Mouse (Mus musculus) small intestine, adult 2 months (tissue): ENCODE measurements around the gene Gm13030. TPM values are rescaled to one million over a fixed set of nuclear protein-coding genes. Genes with fewer than 3 reads are reported as not detected.
"Not testable (repeated sequence)": the region's sequence is repeated elsewhere in the genome, so short reads cannot be mapped to it uniquely, and the experiment has no call there.

Experiments
- H3K27ac ChIP-seq: fragments of 200-500 bp; 2 replicates; pipeline ENCODE4 v1.5.1; 2012; ENCODE audit warnings: low read depth, low read length, control low read depth, inconsistent platforms; ENCODE audit not compliant: insufficient read depth
- H3K27me3 ChIP-seq: fragments of 200-500 bp; 2 replicates; pipeline ENCODE4 v1.6.1; 2012; ENCODE audit warnings: mild to moderate bottlenecking, moderate library complexity, low read length, inconsistent platforms; ENCODE audit not compliant: control insufficient read depth, insufficient read depth
- H3K36me3 ChIP-seq: fragments of 200-500 bp; 2 replicates; pipeline ENCODE4 v1.6.1; 2012; ENCODE audit warnings: mild to moderate bottlenecking, low read length, control low read depth, inconsistent platforms; ENCODE audit not compliant: control insufficient read depth, insufficient read depth
- H3K4me1 ChIP-seq: fragments of 200-500 bp; 2 replicates; pipeline ENCODE4 v1.6.1; 2012; ENCODE audit warnings: low read length, inconsistent platforms, mixed read lengths; ENCODE audit not compliant: control insufficient read depth, insufficient read depth, insufficient read length
- H3K4me3 ChIP-seq: fragments of 200-500 bp; 2 replicates; pipeline ENCODE4 v1.5.1; 2012; ENCODE audit warnings: low read depth, mild to moderate bottlenecking, control low read depth, inconsistent platforms, low read length, moderate library complexity
- CTCF ChIP-seq: fragments of 200-500 bp; IDR thresholded peaks from 2 replicates; pipeline ENCODE4 v1.5.1; 2012; ENCODE audit warnings: low read depth, mild to moderate bottlenecking, control low read depth, inconsistent platforms, low read length, moderate library complexity, mixed read lengths; ENCODE audit not compliant: insufficient replicate concordance, insufficient read length; ENCODE audit errors: extremely low read depth
- POLR2A ChIP-seq: fragments of 200-500 bp; IDR thresholded peaks from 2 replicates; pipeline ENCODE4 v1.6.1; 2012; ENCODE audit warnings: low read depth, mild to moderate bottlenecking, control low read depth, inconsistent platforms, low read length, moderate library complexity
- WGBS: fragments of 180-500 bp; shearing (Covaris S2); methylation state at CpG from one replicate; pipeline ENCODE4 v1.1.7; 2018; 5-methylcytosine and 5-hydroxymethylcytosine counted together
- polyA plus RNA-seq: library from polyadenylated mRNA; depleted of rRNA; stranded (reverse); fragments of >200 nt; gene quantifications from 2 replicates; pipeline ENCODE4 v1.2.3, GENCODE M21; 2012

The Gm13030 gene
- polyA plus RNA-seq, 1 experiment, result not detected

DNA sequence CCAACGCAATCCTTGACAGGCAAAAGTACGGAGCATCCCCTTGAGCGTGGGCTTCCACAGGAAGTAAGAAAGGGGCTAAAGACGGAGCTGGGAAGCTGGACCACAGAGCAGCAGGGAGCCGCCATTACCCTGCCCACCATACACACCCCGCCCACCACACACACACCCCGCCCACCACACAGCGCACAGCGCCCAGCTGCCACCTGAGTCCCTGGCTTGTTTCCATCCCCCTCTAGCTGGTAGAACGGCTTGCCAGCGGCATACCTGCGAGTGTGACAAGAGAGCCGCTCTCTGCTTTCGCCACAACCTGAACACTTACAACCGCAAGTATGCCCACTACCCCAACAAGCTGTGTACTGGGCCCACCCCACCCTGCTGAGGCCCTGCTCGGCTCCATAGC is 8.4 kb upstream of the Gm13030 start:
- H3K27me3 ChIP-seq, result no peaks in the 10 kb centered on the region
- TF ChIP-seq CTCF (no peak), POLR2A (no peak)
- H3K4me3 ChIP-seq, result no peak overlapping the region
- H3K4me1 ChIP-seq, result peaks cover 22% of the 10 kb centered on the region; the same call in 1 of the 2 replicates
- WGBS, result 18% methylated on average over 16 of the region's 16 CpGs
- H3K36me3 ChIP-seq, result no peaks in the 10 kb centered on the region
- no peak overlapping the region for H3K27ac ChIP-seq

DNA sequence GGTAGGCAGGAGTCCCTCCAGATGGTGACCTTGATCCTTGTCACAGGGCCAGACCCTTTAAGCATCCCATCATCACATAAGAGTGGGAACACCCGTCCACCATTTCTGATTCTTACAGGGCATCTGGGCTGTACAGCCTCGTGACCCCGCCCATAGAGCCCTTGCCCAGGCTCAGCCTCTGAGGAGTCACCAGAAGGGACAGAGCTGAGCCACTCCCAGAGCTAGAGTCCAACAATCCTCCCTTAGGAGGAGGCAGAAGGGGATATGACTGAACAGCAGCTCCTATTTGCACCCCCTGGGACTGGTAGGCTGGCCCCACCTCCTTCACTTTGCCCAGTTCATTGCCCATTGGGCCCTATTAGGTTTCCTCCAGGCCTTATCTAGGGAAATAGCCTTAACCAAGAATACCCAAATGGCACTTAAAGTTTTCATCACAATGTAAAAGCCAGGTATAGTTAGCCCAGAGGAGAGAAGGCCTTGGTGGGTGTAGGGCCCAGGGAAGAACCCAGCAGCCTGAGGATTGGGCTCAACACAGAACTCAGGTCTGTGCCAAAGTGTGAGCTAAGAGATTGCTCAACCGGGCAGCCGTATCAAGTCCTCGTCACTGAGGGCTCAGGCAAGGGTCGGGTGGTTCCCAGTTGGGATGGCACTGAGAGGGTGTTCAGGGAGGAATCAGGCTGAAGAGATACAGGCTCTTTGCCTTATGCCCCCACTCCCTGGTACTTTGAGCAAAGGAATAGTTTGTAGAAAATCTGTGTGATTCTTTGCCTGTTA is 7.2 kb upstream of the Gm13030 start:
- Histone ChIP-seq H3K4me3 (no peak overlapping the region), H3K27ac (no peak overlapping the region), H3K4me1 (peaks cover 24% of the 10 kb centered on the region; the same call in 1 of the 2 replicates), H3K36me3 (no peaks in the 10 kb centered on the region), H3K27me3 (no peaks in the 10 kb centered on the region)
- TF ChIP-seq POLR2A (no peak), CTCF (no peak)
- 31% methylated on average over 7 of the region's 7 CpGs for WGBS

DNA sequence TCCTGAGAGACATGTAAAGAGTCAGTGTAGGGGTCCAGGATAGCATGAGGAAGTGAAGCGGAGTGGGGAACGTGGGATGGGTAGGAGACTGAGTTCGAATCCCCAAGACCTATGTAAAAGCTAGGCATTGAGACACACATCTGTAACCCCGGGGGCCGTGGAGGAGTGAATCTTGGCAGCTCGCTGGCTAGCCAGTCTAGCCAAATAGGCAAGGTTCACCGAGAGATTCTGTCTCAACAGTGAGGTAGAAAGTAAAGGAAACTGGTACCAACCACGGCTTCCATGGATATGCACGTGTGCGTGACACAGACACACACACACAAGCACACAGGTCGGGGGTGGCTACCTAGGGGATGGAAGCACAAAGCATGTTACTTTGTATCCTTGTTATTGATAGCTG is 6.0 kb upstream of the Gm13030 start:
- TF ChIP-seq POLR2A (no peak), CTCF (no peak)

DNA sequence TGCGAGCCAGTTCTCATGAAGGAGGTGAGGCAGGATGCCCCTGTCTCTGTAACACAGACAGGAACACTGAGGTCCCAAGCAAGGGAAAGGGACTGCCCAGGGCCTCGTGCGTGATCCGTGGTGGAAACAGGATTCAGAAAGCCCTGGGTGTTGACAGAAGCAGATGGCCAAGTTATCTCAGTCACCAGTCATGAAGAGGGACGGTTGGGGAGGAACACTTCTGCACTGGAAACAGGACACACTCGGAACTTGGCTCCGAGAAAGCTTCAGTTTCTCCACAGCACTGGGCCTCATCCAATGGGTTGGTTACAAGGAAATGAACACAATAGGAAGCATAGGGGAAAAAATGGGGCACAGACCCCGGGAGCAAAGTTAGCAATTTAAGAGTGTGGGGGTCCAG is 5.0 kb upstream of the Gm13030 start:
- H3K36me3 ChIP-seq, result no peaks in the 10 kb centered on the region
- H3K27me3 ChIP-seq, result no peaks in the 10 kb centered on the region
- 70% methylated on average over 8 of the region's 8 CpGs for WGBS
- no peak overlapping the region for H3K27ac ChIP-seq
- no peak overlapping the region for H3K4me3 ChIP-seq
- peaks cover 24% of the 10 kb centered on the region; the same call in 1 of the 2 replicates for H3K4me1 ChIP-seq
- TF ChIP-seq POLR2A (no peak), CTCF (no peak)

More for the DNA sequence above, 6.0 kb upstream of the Gm13030 start:
- Histone ChIP-seq H3K4me3 (no peak overlapping the region), H3K4me1 (peaks cover 24% of the 10 kb centered on the region; the same call in 1 of the 2 replicates), H3K27ac (no peak overlapping the region), H3K36me3 (no peaks in the 10 kb centered on the region), H3K27me3 (no peaks in the 10 kb centered on the region)
- 85% methylated on average over 11 of the region's 11 CpGs for WGBS

DNA sequence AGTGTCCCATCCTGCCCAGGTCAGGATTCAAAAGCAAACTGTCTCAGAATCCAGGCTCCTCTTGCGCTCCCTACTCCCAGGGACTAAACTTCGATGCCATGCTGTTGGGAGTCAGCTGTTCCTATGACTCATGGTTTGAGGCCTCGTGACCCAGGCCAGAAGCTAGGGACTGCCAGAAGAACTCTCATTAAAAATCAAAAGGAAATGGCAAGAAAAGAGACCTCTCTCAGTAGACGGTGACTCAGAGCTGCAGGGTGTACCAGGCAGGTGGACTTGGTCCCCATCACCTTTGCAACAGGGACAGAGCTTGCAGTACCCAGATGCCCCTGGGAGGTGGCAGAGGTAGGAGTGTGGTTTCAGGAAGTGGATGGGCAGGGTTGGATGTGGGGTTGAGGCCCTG is 4.0 kb upstream of the Gm13030 start, which contains the start of gene Pla2g2e:
Gene Pla2g2e, plus strand, starts transcription at position 212 of the 400 bp plus-strand sequence.
- H3K27ac ChIP-seq, result peak within 1 kb of the TSS; percentile 69
- 28% methylated on average over 4 of the region's 4 CpGs for WGBS
- no peak within 1 kb of the TSS for H3K4me3 ChIP-seq
- H3K4me1 ChIP-seq, result peaks cover 24% of the 10 kb centered on the region; the same call in 1 of the 2 replicates
- no peaks in the 10 kb centered on the region for H3K27me3 ChIP-seq
- H3K36me3 ChIP-seq, result no peaks in the 10 kb centered on the region
- TF ChIP-seq POLR2A (no peak), CTCF (no peak)

DNA sequence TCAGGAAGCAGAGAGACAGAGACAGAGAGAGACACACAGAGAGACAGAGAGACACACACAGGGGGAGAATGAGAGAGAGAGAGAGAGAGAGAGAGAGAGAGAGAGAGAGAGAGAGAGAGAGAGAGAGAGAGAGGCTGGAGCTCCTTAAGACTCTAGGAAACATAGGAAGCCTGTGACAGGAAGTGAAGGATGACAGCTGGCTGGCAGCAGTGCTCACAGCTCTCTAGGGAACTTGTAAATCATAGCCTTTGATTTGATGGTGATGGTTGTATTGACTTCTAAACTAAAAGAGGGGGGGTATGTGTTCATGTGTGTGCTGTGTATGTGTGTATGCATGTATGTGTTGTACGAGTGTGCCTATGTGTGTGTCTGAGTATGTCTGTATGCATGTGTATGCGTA is 2.2 kb upstream of the Gm13030 start:
- H3K4me3 ChIP-seq, result no peak overlapping the region
- no peak overlapping the region for H3K27ac ChIP-seq
- H3K36me3 ChIP-seq, result no peaks in the 10 kb centered on the region
- H3K27me3 ChIP-seq, result no peaks in the 10 kb centered on the region
- TF ChIP-seq POLR2A (no peak), CTCF (no peak)
- 98% methylated on average over 2 of the region's 2 CpGs for WGBS
- peaks cover 21% of the 10 kb centered on the region; the same call in 1 of the 2 replicates for H3K4me1 ChIP-seq

DNA sequence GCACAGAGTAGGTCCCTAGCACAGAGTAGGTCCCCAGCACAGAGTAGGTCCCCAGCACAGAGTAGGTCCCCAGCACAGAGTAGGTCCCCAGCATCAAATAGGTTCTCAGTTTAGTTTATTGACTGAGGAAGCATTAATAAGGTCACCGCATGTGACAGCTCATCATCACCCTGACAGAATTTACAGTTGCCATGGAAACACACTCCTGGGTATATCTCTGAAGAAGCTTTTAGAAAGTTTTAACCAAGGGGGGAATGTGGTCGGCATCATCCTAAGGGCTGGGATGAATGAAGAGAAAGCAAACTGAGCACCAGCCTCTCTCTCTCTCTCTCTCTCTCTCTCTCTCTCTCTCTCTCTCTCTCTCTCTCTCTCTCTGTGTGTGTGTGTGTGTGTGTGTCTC is 1.5 kb upstream of the Gm13030 start:
- peaks cover 14% of the 10 kb centered on the region; the same call in 1 of the 2 replicates for H3K4me1 ChIP-seq
- H3K27me3 ChIP-seq, H3K4me3 ChIP-seq, H3K27ac ChIP-seq, H3K36me3 ChIP-seq: not testable (repeated sequence)
- WGBS, result 89% methylated on average over 2 of the region's 2 CpGs
